Mouse (Mus musculus) forebrain, embryonic 11.5 days (tissue): ENCODE data around the gene Eml1. TPM values are rescaled to one million over a fixed set of nuclear protein-coding genes. Genes with fewer than 3 reads are reported as not detected.

Source experiments
- ATAC-seq: fragments of 200-750 bp; cut with Nextera tagmentation; replicated peaks from 2 replicates; pipeline ENCODE4 v1.8.0; 2017; ENCODE audit warnings: moderate TSS enrichment; ENCODE audit not compliant: low FRiP score
- DNase-seq: peaks from one replicate; pipeline ENCODE4 v3.0.0-alpha.2; 2017; ENCODE audit warnings: low spot score
- H3K27ac ChIP-seq: fragments of 300-500 bp; sonication (generic); 2 replicates; pipeline ENCODE4 v1.5.1; 2014; ENCODE audit warnings: low read depth, low read length
- H3K27me3 ChIP-seq: fragments of 300-500 bp; sonication (generic); 2 replicates; pipeline ENCODE4 v1.6.1; 2014; ENCODE audit warnings: mild to moderate bottlenecking, low read length, mixed read lengths; ENCODE audit not compliant: control insufficient read depth, insufficient read depth
- H3K36me3 ChIP-seq: fragments of 300-500 bp; sonication (generic); 2 replicates; pipeline ENCODE4 v1.6.1; 2014; ENCODE audit warnings: mild to moderate bottlenecking, low read length, moderate library complexity, mixed read lengths; ENCODE audit not compliant: control insufficient read depth, insufficient read depth
- H3K4me1 ChIP-seq: fragments of 300-500 bp; sonication (generic); replicated peaks from 2 replicates; pipeline ENCODE4 v1.6.1; 2014; ENCODE audit warnings: low read length, mixed read lengths; ENCODE audit not compliant: control insufficient read depth, insufficient read depth
- H3K4me2 ChIP-seq: fragments of 300-500 bp; sonication (generic); 2 replicates; pipeline ENCODE4 v1.6.1; 2014; ENCODE audit warnings: low read depth, mild to moderate bottlenecking, low read length, moderate library complexity, mixed read lengths; ENCODE audit not compliant: severe bottlenecking
- H3K4me3 ChIP-seq: fragments of 300-500 bp; sonication (generic); 2 replicates; pipeline ENCODE4 v1.5.1; 2014; ENCODE audit warnings: low read depth, low read length
- H3K9ac ChIP-seq: fragments of 300-500 bp; sonication (generic); 2 replicates; pipeline ENCODE4 v1.6.1; 2014; ENCODE audit warnings: low read length
- H3K9me3 ChIP-seq: fragments of 300-500 bp; sonication (generic); 2 replicates; pipeline ENCODE4 v1.6.1; 2016; ENCODE audit warnings: low read length, mixed read lengths; ENCODE audit not compliant: control insufficient read depth
- WGBS: fragments of 180-500 bp; shearing (Covaris S2); extraction: QIAGEN DNeasy Blood & Tissue Kit; methylation state at CpG from one replicate; pipeline ENCODE4 v1.1.7; 2014; 5-methylcytosine and 5-hydroxymethylcytosine counted together
- polyA plus RNA-seq: library from polyadenylated mRNA; unstranded; fragments of >200 nt; fragmentation: Nextera tagmentation; extraction: Ambion mirVana; gene quantifications from 2 replicates; pipeline ENCODE4 v1.2.1, GENCODE M21; 2014

Eml1 gene
- polyA plus RNA-seq, 1 experiment from 2014 or later: 92.5 TPM

- no peaks in the 10 kb centered on the region for H3K36me3 ChIP-seq
- no peak overlapping the region for H3K4me2 ChIP-seq
- DNase-seq (no peak), ATAC-seq (no peak)
- WGBS: 92% methylated on average over 7 of the region's 7 CpGs
- peaks cover 25% of the 10 kb centered on the region for H3K4me1 ChIP-seq
- no peak overlapping the region for H3K27ac ChIP-seq
- H3K9me3 ChIP-seq: no peaks in the 10 kb centered on the region
- H3K9ac ChIP-seq: no peak overlapping the region
- no peak overlapping the region for H3K4me3 ChIP-seq
- no peaks in the 10 kb centered on the region for H3K27me3 ChIP-seq
Measured at GRCm38 (mm10) chr12:108398681-108399080, 27.9 kb downstream of the Eml1 start.

DNA sequence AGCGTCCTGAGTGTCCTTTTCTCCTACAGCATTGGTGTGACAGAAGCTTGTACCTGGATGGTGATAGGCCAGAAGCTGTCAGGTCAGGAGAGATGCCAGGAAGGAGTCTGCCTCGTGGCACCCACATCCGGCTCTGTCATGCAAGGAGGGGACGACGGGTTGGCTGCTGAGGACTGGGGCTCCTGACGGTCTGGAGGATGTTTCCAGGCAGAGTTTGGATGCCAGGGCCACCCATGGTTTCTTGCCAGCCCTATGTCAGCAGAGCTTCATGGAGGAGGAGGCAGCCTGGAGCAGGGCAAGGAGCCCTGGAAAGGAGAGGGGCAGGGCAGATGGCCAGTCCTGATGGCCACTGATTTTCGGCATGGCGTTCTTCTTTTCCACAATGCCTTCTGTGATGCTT is 28.4 kb downstream of the Eml1 start:
- no peak for ATAC-seq
- Histone ChIP-seq H3K9ac (no peak overlapping the region), H3K4me1 (peaks cover 25% of the 10 kb centered on the region), H3K9me3 (no peaks in the 10 kb centered on the region), H3K4me3 (no peak overlapping the region), H3K27ac (no peak overlapping the region), H3K36me3 (no peaks in the 10 kb centered on the region), H3K27me3 (no peaks in the 10 kb centered on the region), H3K4me2 (no peak overlapping the region)
- WGBS: 92% methylated on average over 8 of the region's 8 CpGs
- no peak for DNase-seq

GRCm38 (mm10) chr12:108400951-108401350 is 30.2 kb downstream of the Eml1 start:
- no peak for ATAC-seq

DNA sequence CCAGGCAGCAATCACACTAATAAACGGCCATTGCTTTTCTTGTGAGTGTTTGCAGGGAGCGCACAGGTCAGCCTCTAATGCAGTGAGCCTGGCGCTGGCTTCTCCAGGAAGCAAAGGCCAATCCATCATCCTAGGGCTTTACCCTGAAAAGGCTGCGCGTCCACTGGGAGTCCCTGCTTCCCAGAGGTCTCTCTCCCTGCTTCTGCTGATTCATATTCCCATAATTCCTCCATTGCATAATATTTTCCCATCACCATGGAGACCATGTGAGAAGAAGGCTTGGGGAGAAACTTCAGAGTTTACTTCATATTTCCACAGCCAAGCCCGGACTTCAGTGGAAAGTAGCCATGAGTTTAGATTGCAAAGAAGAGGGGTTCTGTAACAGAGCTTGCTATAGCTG is 33.2 kb downstream of the Eml1 start:
- H3K4me2 ChIP-seq: no peak overlapping the region
- 88% methylated on average over 6 of the region's 6 CpGs for WGBS
- H3K27ac ChIP-seq: no peak overlapping the region
- H3K4me3 ChIP-seq: no peak overlapping the region
- ATAC-seq (no peak), DNase-seq (no peak)
- H3K9me3 ChIP-seq: no peaks in the 10 kb centered on the region
- H3K27me3 ChIP-seq: no peaks in the 10 kb centered on the region
- H3K9ac ChIP-seq: no peak overlapping the region
- H3K36me3 ChIP-seq: no peaks in the 10 kb centered on the region
- H3K4me1 ChIP-seq: no peaks in the 10 kb centered on the region

More at GRCm38 (mm10) chr12:108400951-108401350, 30.2 kb downstream of the Eml1 start:
- no peaks in the 10 kb centered on the region for H3K9me3 ChIP-seq
- 77% methylated on average over 8 of the region's 8 CpGs for WGBS
- DNase-seq: no peak
- H3K4me3 ChIP-seq: no peak overlapping the region
- H3K27me3 ChIP-seq: no peaks in the 10 kb centered on the region
- H3K4me2 ChIP-seq: no peak overlapping the region
- no peaks in the 10 kb centered on the region for H3K36me3 ChIP-seq
- no peak overlapping the region for H3K27ac ChIP-seq
- peaks cover 11% of the 10 kb centered on the region for H3K4me1 ChIP-seq
- H3K9ac ChIP-seq: no peak overlapping the region

DNA sequence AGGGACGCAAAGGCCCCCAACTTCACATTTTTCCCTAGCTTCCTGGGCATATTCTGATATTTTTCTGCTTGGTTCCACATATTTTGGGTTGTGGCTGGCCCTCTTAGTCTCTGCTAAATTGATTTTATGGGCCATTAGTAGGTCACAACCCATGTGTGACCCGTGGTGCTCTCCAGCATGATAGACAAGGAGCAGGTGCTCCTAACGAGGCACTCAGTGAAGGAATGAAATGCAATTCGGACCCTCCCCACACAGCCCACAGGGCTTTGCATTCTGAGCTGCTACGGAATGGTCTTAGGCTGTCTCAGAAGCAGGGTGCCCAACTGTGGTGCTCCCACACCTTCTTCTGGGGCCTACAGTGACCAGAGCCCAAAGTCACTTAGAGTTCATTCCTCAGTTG is 38.3 kb downstream of the Eml1 start:
- Histone ChIP-seq H3K36me3 (no peaks in the 10 kb centered on the region), H3K9ac (no peak overlapping the region), H3K27me3 (peaks cover 2% of the 10 kb centered on the region; the same call in 1 of the 2 replicates), H3K4me2 (no peak overlapping the region), H3K9me3 (no peaks in the 10 kb centered on the region), H3K27ac (no peak overlapping the region), H3K4me3 (no peak overlapping the region), H3K4me1 (peaks cover 6% of the 10 kb centered on the region; the same call in 1 of the 2 replicates)
- WGBS: 49% methylated on average over 5 of the region's 5 CpGs
- DNase-seq (no peak), ATAC-seq (no peak)

DNA sequence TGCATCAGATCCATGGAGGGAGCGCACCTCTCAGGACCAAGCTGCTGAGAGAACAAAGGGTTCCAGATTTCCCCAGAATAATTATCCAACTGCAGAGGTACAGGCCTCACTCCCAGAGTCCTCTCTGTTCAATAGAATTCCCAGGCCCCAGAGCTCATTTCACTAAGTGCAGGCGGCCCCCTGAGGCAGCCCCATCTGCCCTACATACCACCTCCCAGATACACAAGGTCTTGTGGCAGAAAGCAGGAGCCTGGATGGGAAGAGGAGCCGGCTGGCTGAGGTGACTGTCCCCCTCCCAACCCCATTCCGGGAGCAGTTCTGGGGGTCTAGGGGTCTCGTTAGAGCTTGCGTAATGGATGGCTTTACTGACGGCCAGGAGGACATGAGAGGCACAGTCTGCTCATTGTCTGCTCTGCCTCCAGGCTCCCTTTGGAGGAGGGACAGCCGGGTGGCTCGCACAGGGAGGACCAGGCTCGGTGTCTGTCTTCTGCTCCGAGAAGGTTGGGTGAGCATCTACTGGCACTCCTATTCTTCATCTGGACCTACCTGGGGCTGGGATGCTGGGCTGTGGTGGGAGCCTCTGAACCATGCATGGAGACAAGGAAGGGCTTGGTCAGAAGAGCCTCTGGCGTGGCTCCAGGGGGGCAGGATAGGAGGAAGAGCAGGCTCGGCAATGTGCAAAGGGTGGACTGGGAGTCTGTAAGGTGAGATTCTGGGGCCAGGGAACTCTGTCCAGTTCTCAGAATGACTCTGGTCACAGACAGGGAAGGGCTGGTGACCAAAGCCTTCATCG is 39.9 kb downstream of the Eml1 start:
- DNase-seq: no peak
- Histone ChIP-seq H3K27me3 (peaks cover 2% of the 10 kb centered on the region; the same call in 1 of the 2 replicates), H3K36me3 (no peaks in the 10 kb centered on the region), H3K9ac (no peak overlapping the region), H3K27ac (no peak overlapping the region), H3K4me1 (peaks cover 6% of the 10 kb centered on the region; the same call in 1 of the 2 replicates), H3K4me3 (no peak overlapping the region), H3K4me2 (no peak overlapping the region), H3K9me3 (no peaks in the 10 kb centered on the region)
- ATAC-seq: no peak
- 64% methylated on average over 14 of the region's 14 CpGs for WGBS

DNA sequence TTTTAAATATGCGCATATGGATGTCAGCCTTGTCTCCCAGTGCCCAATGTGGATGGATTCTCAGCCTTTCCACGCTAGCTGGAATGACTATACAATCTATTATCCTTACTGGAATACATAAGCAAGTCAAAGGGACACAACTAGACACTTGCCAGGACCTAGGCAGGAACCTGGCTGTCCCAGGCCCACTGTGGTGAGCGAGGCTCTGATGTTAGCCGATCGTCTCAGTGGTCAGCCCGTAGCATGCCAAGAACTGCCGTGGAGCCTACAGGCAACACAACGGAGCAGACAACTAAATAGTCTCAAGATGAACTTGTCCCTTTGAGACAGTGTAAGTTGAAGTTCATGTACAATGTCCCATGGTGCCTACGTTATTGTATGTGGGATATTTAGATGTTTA is 44.2 kb downstream of the Eml1 start:
- Histone ChIP-seq H3K36me3 (no peaks in the 10 kb centered on the region), H3K9me3 (no peaks in the 10 kb centered on the region), H3K27me3 (peaks cover 2% of the 10 kb centered on the region; the same call in 1 of the 2 replicates), H3K4me2 (no peak overlapping the region), H3K4me3 (no peak overlapping the region), H3K27ac (no peak overlapping the region), H3K4me1 (peaks cover 6% of the 10 kb centered on the region; the same call in 1 of the 2 replicates), H3K9ac (no peak overlapping the region)
- ATAC-seq (no peak), DNase-seq (no peak)
- WGBS: 92% methylated on average over 9 of the region's 9 CpGs

- Histone ChIP-seq H3K4me3 (no peak overlapping the region), H3K36me3 (no peaks in the 10 kb centered on the region), H3K9me3 (no peaks in the 10 kb centered on the region), H3K27me3 (no peaks in the 10 kb centered on the region), H3K4me1 (peaks cover 2% of the 10 kb centered on the region; the same call in 1 of the 2 replicates), H3K9ac (no peak overlapping the region), H3K4me2 (no peak overlapping the region), H3K27ac (no peak overlapping the region)
- DNase-seq: no peak
- no peak for ATAC-seq
Measured at GRCm38 (mm10) chr12:108419570-108419969, 48.8 kb downstream of the Eml1 start.

GRCm38 (mm10) chr12:108421477-108421876 is 50.7 kb downstream of the Eml1 start:
- WGBS: 91% methylated on average over 1 of the region's 1 CpGs
- Histone ChIP-seq H3K9ac (no peak overlapping the region), H3K9me3 (no peaks in the 10 kb centered on the region), H3K36me3 (no peaks in the 10 kb centered on the region), H3K4me3 (no peak overlapping the region), H3K27ac (no peak overlapping the region), H3K4me1 (peaks cover 14% of the 10 kb centered on the region; the same call in 1 of the 2 replicates), H3K27me3 (no peaks in the 10 kb centered on the region), H3K4me2 (no peak overlapping the region)
- no peak for ATAC-seq
- no peak for DNase-seq
